Mouse (Mus musculus) embryo, embryonic 10.5 days (tissue): ENCODE measurements at regions not wholly inside any gene's neighbourhood (a gene's known extent, or its start where the extent isn't known, plus 50 kb on each side); places are given as distances from the start of the nearest gene placed in this dataset.

Experiments
- DNase-seq: peaks from one replicate; pipeline ENCODE4 v3.0.0-alpha.2; 2015; ENCODE audit warnings: low spot score

- DNase-seq, result peak; percentile 6
Measured at GRCm38 (mm10) chr16:64166676-64167407, 302.9 kb upstream of the Epha3 start.

- DNase-seq, result no peak
Measured at GRCm38 (mm10) chr16:64166036-64166435, 302.1 kb upstream of the Epha3 start.

- peak; percentile 73 for DNase-seq
Measured at GRCm38 (mm10) chr16:64145687-64146535, 281.9 kb upstream of the Epha3 start.
